ENCODE assay signal across 15 mouse cellular contexts in the genomic region with DNA sequence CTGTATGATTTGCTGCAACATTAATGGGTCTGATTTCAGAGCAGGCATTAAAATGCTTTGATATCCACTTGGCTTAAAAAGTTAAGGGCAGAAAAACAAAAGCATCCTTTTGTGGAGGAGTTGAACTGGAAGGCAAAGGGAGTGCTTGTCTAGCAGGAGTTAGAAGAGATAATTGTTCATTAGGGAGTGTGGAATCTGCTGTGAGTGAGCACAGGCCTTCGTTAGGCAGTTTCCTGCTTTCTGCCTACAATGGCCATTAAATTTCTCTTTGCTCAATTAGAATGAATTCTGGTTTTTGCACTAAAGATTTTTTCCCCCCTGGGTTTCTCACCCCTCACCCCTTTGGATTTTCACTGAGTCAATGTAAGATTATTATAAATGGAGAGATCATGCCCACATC.
"Had no signal": no experiment of that assay in that cellular context is flagged by ENCODE, and none has a peak within 500 bp of the region (broad histone marks: within the 10 kb centered on the region; RNA-seq: fewer than 3 reads in every experiment).

No protein-coding gene starts in this region.

- DNase-seq: gastrocnemius, adult 2 months; gastrocnemius, postnatal 14 days; gastrocnemius, postnatal 36 days; heart, adult 11 months; heart, adult 2 months; heart, postnatal 4 days; kidney, adult 18-20 months; kidney, adult 8-10 months; kidney, postnatal 25 days; kidney, postnatal 4 days; liver had no signal

- ATAC-seq: hindbrain, embryonic 16.5 days; inflammation-experienced regulatory T-cells, adult 6 months; intestine, embryonic 15.5 days; intestine, postnatal 0 days had no signal
